Mouse (Mus musculus) liver, embryonic 14.5 days (tissue): ENCODE measurements around the gene Tldc2.

ENCODE experiments used
- CTCF ChIP-seq: IDR thresholded peaks from 2 replicates; pipeline ENCODE4 v1.5.1; 2016; ENCODE audit warnings: antibody characterized with exemption, low read depth, control low read depth
- EP300 ChIP-seq: IDR thresholded peaks from 2 replicates; pipeline ENCODE4 v1.6.1; 2016; ENCODE audit warnings: antibody characterized with exemption, low read depth

DNA sequence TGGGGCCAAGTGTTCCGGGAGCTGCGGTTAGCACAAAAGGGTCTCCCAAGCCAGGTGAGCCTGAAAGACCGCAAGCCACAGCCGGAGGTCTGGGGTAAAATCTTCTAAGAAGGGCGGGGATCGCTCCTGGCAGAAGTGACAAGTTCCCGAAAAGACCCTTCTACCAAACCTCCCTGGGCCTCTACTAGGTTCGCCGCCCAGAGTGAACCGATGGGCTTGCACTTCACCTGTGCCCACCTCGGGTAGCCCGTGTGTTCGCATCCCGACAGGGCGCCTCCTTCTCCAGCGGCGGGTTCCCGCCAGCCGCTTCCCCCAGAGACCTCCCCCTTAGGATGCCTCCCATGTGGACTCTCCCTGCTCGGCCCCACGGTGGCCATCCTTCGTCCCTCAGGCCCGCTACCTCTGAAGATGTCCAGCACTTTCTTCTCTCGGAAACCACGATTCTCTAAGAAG is 47.6 kb downstream of the Tldc2 start:
- no peak for TF ChIP-seq CTCF
- no peak for TF ChIP-seq EP300
